Mouse (Mus musculus) gastrocnemius, adult 18-20 months (tissue): ENCODE data around the gene Trim65. TPM values are rescaled to one million over a fixed set of nuclear protein-coding genes. Genes with fewer than 3 reads are reported as not detected.
"Not testable (repeated sequence)": the region's sequence is repeated elsewhere in the genome, so short reads cannot be mapped to it uniquely, and the experiment has no call there.

Experiments
- DNase-seq: peaks from one replicate; pipeline ENCODE4 v3.0.0; 2021; ENCODE audit warnings: low spot score
- total RNA-seq, 2 experiments: library from RNA; stranded (reverse); gene quantifications; 2 replicates each; pipeline ENCODE4 v1.2.3; 2021

The Trim65 gene
- total RNA-seq, 2 experiments from 2014 or later: 4.2 to 4.6 TPM

DNA sequence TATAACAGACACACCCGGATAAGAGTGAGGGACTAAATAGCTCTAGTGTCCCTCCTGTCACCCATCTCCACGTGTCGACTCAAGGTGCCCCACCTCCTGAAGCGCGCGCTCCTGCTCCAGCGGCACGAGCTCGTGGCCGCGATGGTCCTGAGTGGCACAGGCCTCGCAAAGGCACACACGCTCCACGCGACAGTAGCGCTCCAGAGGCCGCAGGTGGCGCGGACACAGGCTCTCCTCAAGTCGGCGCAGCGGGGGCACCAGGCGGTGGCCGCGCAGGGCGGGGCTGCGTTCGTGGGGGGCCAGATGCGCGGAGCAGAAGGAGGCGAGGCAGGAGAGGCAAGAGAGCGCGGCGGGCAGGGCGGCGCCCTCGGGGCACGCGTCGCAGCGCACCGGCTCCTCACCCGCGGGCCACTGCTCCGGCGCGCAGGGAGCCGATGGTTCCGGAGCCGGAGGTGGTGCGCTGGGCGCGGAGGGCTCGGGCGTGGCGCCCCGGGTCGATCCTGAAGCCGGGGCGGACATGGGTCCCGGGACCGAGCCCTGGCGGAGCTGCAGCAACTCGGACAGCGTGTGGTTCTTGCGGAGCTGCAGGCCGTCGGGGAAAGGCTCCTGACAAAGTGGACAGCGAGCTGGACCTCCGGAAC lies 21.4 kb downstream of the Trim65 start:
- DNase-seq: no peak

DNA sequence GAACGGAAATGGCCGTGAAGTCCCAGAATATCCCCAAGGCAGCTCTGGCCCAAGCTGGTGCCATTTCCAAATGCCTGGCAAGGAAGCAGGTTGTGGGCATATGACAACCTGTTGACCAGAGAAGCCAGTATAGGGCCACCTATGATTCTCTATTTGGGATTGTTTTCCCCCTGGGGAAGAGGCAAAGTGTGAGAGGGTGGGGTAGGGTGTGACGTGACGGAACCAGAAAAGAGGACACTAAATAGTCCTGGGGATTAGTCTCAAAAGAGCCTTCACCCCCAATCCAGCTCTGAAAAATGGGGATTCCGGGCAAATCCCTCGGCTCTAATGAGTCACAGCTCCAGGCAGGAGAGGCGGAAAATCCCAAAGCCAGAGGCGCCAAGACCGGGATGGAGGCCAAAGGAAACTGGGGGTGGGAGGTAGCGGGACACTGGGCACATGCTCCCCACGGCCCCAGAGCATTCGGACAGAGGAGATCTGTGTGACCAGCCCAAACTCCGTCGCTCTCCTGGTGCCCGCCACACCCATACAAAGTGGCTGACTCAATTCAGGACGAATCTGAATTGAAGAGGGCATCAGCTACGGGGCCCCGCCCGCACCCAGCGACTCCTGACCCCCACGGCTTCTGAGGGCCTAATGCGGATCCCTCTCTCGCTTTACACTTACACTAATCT lies 22.3 kb downstream of the Trim65 start:
- DNase-seq: peak; percentile 81

DNA sequence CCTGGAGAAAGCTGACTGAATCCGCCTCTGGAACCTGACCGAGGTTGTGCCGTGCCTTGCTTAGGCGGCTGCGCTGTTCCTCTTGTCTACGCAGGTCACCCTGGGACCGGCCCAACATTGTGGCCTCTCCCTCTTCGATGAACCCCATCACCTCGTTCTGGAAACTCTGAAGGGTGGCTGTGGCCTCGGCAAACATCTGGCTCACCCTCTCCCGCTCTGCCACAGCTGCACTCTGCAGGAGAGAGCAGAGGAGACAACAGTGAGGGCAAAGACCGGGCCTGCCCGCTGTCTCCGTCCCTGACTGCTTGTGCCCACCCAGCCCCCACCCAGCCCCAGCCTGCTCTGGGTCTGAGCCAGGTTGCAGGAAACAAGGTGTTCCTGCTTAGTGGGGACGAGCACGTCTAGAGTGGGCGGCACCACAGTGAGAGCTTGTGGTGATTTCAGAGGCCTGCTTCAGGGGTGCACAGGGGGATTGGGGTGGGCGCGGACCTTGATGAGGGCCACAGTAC lies 23.1 kb downstream of the Trim65 start:
- DNase-seq: no peak

DNA sequence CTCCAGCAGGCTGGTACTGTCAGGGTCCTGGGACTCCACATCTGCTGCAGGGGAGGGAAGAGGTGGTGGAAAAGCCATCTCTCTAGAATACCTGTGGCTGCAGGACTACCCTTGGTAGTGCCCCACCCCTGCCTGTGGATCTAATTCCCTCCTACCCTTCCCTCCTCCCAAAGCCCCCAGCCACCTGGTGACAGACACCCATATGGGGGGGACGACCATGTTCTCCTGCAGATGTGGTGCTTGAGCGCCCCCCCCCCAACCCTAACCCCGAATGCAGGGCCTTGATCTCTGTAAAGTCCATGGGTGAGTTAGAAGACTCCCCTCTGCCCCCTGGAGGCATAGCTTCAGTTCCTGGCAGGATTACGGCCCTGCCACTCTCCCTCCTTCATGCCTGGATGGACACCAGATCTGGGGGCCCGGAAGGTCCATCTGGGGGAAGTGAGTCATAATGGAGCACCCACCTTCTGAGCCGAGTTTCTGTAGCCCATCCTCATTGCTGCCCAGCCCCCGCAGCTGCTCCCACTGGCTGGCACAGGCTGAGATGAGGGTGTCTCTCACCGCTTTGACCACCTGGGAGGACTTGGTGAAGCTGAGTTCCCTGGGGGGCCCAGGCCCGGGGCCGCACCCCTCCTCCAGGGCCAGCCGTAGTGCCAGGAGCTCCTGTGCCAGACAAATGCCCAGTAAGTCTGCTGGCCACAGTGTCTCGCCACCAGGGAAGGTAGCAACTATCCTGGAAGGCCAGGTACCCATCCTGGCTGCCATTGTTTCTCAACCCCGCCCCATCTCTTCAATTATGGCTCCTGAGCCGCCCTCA lies 23.8 kb downstream of the Trim65 start:
- no peak for DNase-seq

DNA sequence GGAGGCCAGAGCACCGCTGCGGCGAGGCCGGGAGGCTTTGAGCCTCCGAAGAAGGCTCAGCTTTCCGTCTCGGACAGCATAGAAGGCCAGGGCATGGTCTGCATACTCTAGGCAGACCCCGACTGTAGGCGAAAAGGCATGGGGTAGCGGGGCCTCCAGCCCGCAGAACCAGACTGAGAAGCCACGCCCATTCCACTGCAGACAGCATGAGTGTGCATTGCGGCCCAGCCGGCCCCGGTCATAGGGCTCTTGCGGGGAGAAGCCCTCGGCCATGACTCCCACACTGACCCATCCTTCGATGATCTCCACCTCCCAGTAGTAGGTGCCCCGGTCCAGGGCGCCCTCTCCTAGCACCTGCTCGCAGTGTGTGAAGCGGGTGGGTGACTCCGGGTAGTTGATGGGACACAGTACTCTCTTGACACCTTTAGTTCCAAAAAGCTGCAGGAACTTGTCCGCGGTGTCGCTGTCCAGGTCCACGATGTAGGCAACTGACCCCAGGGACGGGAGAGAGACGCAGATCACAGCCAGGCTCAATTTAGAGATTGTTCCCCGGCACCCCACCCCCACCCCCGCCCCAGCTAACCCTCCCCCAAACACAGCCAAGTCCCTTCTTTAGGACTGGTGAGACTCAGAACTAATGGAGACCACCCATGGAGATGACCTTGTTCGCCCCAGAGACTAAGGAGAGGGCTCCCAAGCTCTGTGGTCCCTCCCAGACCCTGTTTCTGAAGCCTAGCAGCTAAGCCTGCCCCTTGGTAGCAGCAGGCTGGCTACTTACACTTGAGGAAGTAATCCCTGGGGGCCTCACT lies 24.6 kb downstream of the Trim65 start:
- no peak for DNase-seq

DNA sequence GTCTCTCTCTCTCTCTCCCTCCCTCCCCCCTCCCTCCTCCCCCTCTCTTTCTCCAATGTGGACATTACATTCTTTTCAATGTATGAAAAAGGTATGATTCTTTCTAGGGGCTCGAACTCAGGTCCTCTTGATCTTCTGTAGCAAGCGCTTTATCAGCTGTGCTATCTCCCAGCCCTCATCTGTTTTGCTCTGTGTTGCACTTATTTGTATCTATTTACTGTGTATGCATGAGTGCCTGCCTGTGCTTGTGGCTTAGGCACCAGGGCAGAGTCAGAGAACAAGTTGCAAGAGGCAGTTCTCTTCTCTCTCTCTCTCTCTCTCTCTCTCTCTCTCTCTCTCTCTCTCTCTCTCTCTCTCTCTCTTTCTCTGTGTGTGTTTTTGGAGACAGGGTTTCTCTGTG lies 25.9 kb downstream of the Trim65 start:
- no peak for DNase-seq

DNA sequence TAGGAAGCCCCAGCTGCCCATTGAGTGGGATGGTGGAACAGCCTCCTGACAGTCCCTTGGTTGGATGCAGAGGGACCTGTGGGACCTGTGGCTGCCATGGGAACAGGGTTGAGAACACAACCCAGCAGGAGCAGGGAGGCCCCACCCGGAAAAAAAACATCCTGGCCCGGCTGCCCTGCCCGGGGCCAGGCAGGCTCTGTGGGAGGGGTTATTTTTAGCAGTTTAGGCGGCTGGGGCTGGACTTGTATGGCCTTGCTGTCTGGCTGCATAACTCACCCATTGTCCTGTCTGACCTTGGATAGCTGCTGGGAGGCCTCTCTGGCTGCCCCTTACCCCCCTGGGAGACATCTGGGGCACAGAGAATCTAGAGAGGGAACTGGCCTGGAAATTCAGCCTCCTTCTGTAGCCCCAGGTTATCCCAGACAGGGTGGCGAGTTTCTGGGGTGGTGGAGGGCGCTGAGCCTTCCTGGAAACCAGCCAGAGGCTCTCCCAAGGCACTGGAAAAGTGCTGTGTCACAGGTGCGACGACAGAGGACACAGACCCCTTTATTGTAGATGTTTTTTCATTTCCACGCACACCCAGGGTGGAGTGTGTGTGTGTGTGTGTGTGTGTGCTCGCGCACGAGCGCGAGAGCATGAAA lies 26.8 kb downstream of the Trim65 start:
- peak; percentile 75 for DNase-seq

DNA sequence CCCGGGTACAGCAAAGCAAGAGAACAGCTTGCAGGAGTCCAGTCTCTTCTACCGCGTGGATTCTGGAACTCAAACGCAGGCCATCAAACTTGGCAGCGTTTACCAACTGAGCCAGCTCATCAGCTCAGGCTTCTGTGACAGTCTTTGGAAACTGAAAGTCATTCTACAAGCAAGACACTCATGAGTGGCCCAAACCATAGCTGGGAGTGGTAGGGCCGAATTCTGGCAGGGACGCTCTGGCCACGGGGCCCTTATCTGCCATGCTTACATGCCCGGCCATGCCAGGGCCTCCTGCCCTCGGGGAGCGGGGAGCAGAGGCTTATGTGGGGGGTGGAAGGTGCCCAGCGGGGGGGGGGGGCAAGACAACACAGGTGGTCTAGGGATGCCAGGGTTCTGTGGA lies 27.4 kb downstream of the Trim65 start:
- no peak for DNase-seq

DNA sequence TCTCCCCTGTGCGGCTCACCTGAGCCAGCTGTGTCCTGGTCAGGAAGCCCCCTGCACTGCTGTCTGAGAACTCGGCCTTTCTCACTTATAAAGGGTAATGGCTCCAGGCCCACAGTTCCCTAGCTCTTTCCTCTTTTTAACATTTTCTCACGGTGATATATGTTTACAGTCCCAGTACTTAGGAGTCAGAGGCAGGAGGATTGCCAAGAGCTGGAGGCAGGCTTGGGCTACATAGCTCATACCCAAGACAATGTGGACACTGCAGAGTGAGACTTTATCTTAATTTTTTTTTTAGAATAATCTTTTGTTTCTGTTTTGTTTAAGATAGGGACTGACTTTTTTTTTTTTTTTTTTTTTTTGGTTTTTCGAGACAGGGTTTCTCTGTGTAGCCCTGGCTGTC lies 28.5 kb downstream of the Trim65 start:
- no peak for DNase-seq

DNA sequence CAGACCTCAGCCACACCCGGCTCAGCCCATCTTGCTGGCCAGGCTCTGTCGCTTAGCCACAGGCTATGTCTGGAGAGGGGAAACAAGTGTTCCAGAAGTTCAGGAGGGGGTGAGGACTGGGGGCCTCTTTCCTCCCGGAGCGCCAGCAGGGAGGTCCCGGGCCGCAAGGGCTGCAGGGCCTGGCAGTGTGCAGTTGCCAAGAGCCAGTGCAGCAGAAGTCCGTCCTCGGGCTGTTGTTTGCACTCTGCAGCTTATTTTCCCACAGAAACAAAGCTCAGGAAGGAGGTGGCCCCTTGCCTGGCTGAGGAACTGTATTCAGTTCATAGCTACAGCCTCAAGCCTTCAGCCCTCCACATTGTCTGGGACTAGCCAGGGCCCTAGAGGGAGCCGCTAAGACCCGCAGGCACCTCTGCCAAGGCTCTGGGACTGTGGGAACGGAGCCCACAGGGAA lies 29.0 kb downstream of the Trim65 start:
- DNase-seq: peak; percentile 55

DNA sequence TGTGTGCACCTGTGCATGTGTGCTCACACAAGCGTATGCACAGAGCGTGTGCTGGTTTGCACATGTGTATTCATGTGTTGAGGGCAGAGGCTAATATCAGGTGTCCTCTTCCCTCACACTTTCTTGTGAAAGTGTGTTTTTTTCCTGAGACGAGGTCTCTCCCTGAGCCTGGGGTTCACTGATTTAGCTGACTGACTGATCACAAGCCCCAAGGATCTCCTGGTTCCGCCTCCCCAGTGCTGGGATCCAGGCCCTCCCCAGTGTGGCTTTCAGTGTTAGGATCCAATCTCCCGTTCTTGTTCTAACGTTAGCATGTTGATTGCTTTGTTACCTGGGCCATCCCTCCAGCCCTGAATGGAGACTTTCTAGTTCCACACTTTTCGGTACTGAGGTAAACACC lies 30.1 kb downstream of the Trim65 start:
- DNase-seq: no peak

DNA sequence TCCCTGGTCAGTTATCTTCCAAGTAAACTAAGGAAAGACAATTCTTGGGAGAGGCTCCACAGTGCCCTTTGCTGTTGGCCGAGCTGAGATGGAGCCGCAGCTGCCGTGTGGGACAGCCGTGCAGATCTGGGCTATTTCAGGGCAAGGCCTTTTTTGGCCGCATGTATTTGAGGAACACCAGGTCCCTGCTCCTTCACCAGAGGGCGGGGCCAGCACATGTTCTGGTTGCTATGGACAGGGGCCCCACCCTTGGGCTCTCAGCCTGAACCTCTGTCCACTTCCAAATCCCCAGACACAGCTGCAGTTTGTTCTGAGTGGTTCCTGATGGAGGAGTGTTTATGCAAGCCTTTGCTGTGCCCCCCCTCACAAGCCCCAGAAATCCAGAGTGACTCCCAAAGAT lies 30.5 kb downstream of the Trim65 start:
- peak; percentile 91 for DNase-seq

DNA sequence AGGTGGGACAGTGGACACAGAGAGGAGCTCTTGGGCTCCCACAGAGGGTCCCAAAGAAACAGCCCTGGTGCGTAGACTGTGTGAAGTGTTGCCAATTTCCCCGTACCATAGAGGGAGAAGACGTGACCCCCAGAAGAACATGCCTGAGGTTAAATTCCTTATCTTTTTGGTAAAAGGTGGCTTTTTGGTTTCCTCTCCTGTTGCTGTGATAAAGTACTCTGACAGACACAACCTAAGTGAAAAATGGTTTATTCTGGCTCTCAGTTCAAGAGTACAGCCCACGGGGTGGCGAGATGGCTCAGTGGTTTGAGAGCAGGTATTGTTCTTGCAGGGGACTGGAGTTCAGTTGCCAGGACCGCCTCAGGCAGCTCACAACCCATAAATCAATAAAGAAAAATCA lies 31.5 kb downstream of the Trim65 start:
- DNase-seq: no peak

DNA sequence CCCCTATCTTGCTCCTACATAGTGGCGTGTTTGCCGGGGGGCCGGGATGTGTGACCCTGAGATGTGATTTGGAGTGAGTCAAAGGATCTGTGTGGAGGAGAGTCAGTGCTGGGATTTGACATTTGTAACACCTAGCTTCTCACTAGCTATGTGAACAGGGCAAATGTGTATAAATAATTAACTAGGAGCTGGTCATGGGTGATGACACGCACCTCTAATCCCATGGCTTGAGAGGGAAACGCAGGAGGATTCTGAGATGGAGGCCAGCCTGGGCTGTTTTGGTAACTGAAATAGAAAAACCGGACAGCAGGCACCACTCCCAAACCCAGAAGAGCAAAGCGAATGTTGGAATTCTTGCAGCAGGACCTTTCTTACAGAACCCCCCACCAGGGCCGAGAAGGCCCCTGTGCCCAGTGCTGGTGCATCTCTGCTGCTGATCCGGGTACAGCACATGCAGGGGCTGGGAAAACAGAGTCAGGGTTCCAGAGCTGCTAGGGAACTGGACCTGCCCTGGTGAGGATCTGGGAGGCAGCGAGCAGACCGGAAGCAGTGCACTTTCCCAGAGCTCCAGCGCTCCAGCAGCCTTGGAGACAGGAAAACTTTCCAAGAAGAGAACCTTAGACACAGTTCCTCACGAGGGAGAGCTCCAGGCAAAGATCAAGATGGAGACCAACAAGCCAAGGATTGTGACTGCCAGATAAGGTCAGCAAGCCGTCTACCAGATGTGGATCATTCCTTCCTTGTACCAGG lies 32.0 kb downstream of the Trim65 start:
- DNase-seq: no peak

DNA sequence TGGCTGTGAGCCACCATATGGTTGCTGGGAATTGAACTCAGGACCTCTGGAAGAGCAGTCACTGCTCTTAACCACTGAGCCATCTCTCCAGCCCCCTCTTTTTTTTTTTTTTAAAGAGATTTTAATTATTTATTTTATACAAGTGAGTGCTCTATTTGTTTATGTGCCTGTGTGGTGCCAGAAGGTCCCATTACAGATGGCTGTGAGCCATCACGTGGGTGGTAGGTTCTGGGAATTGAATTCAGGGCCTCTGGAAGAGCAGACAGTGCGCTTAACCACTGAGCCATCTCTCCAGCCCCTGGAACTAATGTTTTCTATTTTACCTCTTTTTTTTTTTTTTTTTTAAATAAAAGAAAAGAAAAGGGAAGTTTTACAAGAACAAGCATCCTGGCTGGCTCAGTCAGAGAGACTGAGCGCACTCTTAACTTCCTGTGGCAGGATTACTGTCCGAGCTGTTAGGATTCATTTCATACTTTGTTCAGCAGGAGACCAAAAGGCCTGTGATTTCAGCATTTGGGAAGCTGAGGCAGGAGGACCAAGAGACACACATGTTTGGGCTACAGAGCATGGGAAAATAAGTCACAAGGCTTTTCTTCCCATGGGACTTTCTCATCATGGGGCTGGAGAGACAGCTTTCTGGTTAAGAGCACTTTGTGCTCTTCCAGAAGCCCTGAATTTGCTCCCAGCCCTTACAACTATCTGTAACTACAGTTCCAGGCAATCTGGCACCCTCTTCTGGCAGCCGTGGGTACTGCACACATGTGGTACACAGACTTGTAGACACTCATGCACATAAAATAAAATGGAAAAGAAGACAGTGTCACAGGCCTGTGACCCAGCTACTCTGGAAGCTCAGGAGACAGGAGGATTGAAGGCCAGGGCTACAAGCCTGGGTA lies 34.5 kb downstream of the Trim65 start:
- DNase-seq: no peak

DNA sequence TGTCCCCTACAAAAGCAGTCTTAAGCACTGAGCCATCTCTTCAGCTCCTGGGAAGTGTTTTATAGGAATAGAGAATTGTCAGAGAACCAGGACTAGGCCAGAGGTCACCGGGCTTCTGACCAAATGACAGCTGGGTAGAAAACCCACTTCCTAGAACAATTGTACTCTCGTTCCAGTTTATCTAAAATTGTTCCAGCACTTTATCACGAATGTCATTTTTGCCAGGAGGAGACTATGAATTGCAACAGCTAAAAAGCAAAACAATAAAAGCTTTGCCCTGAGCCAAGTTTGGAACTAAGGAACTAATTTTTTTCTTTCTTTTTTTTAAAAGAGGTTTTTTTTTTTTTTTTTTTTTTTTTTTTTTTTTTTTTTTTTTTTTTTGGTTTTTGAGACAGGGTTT lies 35.4 kb downstream of the Trim65 start:
- DNase-seq: peak; percentile 54

DNA sequence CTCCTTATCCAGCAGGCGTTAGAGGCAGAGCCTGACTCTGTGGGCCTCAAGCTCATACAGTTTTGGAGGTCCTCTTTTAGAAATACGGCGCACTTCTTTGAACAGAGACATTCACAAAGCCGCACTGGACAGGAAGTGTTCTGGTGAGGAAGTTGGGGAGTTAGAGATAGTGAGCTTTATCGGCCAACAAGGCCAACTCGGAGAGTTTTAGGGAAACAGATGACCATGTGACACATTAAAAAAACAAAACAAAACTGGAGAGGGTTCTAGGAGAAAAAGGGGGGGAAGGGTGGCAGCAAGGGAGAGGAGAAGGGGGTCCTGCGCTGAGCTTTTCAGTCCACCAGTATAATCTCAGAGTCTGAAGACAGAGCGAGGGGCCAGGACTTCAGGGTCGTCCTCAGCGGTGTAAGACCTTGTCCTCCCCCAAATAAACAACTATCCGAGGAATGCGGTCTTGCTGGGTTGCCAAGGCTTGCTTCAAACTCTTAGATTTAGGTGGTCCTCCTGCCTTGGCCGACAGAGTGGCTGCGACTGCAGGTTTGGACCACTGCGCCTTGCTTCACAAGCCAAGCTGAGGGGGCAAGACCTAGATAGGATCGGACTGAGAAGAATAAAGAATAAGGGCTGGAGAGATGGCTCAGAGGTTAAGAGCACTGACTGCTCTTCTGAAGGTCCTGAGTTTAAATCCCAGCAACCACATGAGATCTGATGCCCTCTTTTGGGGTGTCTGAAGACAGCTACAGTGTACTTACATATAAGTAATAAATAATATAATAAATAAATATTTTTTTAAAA lies 37.0 kb downstream of the Trim65 start:
- DNase-seq: no peak

DNA sequence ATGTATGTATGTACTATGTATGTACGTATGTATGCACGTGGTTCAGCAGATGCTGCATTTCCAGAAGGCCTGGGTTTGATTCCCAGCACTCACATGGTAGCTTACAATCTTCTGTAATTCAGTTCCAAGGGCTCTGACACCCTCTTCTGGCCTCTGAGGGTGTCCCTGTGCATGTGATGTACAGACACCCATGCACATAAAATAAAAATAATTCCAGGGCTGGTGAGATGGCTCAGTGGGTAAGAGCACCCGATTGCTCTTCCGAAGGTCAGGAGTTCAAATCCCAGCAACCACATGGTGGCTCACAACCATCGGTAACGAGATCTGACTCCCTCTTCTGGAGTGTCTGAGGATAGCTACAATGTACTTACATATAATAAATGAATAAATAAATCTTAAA lies 38.0 kb downstream of the Trim65 start:
- DNase-seq: not testable (repeated sequence)
